Mouse (Mus musculus) midbrain, embryonic 13.5 days (tissue): ENCODE data around the gene Rab7. TPM values are rescaled to one million over a fixed set of nuclear protein-coding genes. Genes with fewer than 3 reads are reported as not detected.
"Not testable (repeated sequence)": the region's sequence is repeated elsewhere in the genome, so short reads cannot be mapped to it uniquely, and the experiment has no call there.

Experiments used
- ATAC-seq: fragments of 200-750 bp; cut with Nextera tagmentation; 2 replicates; pipeline ENCODE4 v1.8.0; 2017; ENCODE audit warnings: mild to moderate bottlenecking, moderate TSS enrichment, moderate library complexity
- H3K27ac ChIP-seq: fragments of 300-500 bp; sonication (generic); 2 replicates; pipeline ENCODE4 v1.5.1; 2015; ENCODE audit warnings: inconsistent platforms, mild to moderate bottlenecking, moderate library complexity
- H3K27me3 ChIP-seq: fragments of 300-500 bp; sonication (generic); 2 replicates; pipeline ENCODE4 v1.6.1; 2015; ENCODE audit warnings: mild to moderate bottlenecking, inconsistent platforms
- H3K36me3 ChIP-seq: fragments of 300-500 bp; sonication (generic); 2 replicates; pipeline ENCODE4 v1.6.1; 2015; ENCODE audit warnings: mild to moderate bottlenecking, inconsistent platforms
- H3K4me1 ChIP-seq: fragments of 300-500 bp; sonication (generic); replicated peaks from 2 replicates; pipeline ENCODE4 v1.6.1; 2015; ENCODE audit warnings: inconsistent platforms
- H3K4me2 ChIP-seq: fragments of 300-500 bp; sonication (generic); replicated peaks from 2 replicates; pipeline ENCODE4 v1.6.1; 2015; ENCODE audit warnings: moderate library complexity, mild to moderate bottlenecking, inconsistent platforms
- H3K4me3 ChIP-seq: fragments of 300-500 bp; sonication (generic); replicated peaks from 2 replicates; pipeline ENCODE4 v1.5.1; 2015; ENCODE audit warnings: mild to moderate bottlenecking, inconsistent platforms
- H3K9ac ChIP-seq: fragments of 300-500 bp; sonication (generic); replicated peaks from 2 replicates; pipeline ENCODE4 v1.6.1; 2015; ENCODE audit warnings: mild to moderate bottlenecking, inconsistent platforms
- H3K9me3 ChIP-seq: fragments of 300-500 bp; sonication (generic); 2 replicates; pipeline ENCODE4 v1.6.1; 2016; ENCODE audit warnings: mild to moderate bottlenecking, inconsistent platforms
- WGBS: fragments of 180-500 bp; shearing (Covaris S2); methylation state at CpG from one replicate; pipeline ENCODE4 v1.1.7; 2015; 5-methylcytosine and 5-hydroxymethylcytosine counted together
- polyA plus RNA-seq: library from polyadenylated mRNA; unstranded; fragments of >200 nt; fragmentation: Nextera tagmentation; extraction: Ambion mirVana; gene quantifications from 2 replicates; pipeline ENCODE4 v1.2.1, GENCODE M21; 2015

The Rab7 gene
- polyA plus RNA-seq, 1 experiment from 2014 or later, result 271 TPM

DNA sequence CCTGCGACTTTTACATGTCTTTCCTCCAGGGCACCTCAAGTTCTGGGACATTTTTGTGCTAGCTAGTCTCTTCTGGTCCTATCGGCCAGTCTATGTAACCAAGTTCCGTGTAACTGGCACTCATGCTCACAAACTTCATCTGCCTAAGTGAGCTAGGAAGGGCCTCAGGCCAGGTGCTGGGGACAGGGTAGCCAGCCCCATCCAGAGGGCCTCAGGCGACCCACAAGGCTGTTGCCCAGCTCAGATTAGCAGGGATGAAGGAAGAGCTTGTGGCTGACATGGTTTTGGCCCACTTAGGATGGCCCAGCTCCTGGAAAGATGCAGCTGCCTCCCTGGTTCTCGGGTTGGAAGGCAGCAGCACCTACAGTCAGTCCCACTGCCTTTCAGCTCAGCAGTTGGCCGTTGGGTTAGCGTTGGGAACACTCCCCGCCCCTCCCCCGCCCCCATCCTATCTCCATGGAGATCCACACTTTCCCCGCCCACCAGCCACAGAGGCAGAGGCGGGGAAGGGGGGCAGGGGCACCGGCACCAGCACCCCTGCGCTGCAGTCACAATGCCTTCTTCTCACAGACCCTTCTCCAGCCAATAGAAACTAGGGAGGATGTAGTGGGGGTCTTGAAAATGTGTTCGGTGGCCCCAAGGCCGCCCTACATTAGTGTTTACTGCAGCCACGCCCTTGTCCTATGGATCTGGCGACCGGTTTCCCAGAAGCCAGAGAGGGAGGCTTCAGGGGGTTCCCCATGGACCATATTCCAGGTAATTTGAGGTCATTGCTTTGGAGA lies 51.1 kb downstream of the Rab7 start:
- ATAC-seq, result peak; percentile 85
- WGBS, result 5% methylated on average over 18 of the region's 18 CpGs
- peaks cover 11% of the 10 kb centered on the region for H3K36me3 ChIP-seq
- peak overlapping the region; percentile 31 for H3K4me3 ChIP-seq
- H3K27ac ChIP-seq, result peak overlapping the region; percentile 91
- H3K9me3 ChIP-seq, result no peaks in the 10 kb centered on the region
- peak overlapping the region; percentile 57 for H3K4me2 ChIP-seq
- H3K4me1 ChIP-seq, result peaks cover 37% of the 10 kb centered on the region
- no peaks in the 10 kb centered on the region for H3K27me3 ChIP-seq
- H3K9ac ChIP-seq, result peak overlapping the region; percentile 62

DNA sequence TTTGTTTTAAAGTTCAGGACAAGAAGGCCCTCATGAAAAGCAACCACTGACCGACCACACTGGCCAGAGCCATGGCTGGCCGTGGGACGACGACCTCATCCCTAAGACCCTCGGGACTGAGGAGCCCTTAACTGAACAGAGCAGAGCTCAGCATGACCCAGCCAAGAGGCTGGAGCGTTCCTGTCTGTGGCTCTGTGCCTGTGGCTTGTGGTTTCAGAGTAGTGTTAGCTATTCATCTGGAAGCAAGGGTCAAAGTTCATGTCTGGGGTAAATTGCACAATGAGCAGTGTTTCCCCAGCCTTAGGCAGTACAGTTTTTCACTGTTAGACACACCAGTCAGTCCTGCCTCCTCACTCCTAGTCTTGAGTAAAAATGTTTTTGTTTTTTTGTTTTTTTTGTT lies 52.3 kb downstream of the Rab7 start:
- 15% methylated on average over 6 of the region's 6 CpGs for WGBS
- Histone ChIP-seq H3K27ac (no peak overlapping the region), H3K4me3 (no peak overlapping the region), H3K4me1 (peaks cover 37% of the 10 kb centered on the region), H3K36me3 (peaks cover 15% of the 10 kb centered on the region), H3K9me3 (no peaks in the 10 kb centered on the region), H3K27me3 (no peaks in the 10 kb centered on the region), H3K4me2 (no peak overlapping the region), H3K9ac (no peak overlapping the region)
- ATAC-seq, result no peak

DNA sequence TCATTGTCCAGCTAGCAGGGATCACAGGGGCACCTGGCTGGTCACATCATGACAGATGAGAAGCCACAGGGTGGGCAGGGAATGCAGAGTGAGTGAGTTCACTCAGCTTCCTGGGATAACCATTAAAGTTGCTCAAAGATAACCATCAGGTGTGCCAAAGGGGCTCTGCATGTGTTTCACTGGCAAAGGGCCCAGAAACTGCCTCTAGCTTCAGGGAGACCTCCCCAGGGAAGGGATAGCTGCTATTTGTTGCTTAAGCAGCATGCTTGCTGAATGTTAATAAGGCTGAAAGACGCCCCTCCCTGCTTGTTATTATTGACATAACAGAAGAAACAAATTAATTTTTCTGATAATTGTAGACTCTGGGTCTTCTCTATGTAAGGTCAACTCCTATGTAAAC lies 53.2 kb downstream of the Rab7 start:
- H3K4me3 ChIP-seq, result no peak overlapping the region
- H3K4me2 ChIP-seq, result no peak overlapping the region
- peaks cover 19% of the 10 kb centered on the region for H3K36me3 ChIP-seq
- no peak overlapping the region for H3K27ac ChIP-seq
- no peaks in the 10 kb centered on the region for H3K9me3 ChIP-seq
- H3K9ac ChIP-seq, result no peak overlapping the region
- H3K27me3 ChIP-seq, result no peaks in the 10 kb centered on the region
- WGBS, result 48% methylated on average over 1 of the region's 1 CpGs
- H3K4me1 ChIP-seq, result peaks cover 37% of the 10 kb centered on the region
- ATAC-seq, result no peak

DNA sequence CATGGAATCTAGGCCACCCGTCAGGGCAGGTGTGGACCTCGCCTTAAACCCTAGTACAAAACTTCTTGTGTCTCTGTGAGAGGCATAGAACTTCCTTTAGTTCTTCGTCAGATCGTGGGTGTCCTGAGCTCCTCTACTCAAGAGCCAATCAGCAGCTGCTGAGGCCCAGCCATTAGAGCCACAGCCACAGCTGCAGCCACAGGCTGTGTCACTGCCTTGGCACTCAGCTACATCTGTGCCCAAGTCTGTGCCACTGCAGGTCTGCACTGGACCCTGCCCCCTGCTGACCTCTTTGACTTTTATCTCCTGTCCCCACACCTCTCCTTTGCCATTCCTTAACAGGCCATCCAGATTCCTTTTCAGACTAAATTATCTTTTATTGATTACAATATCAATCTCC lies 53.9 kb downstream of the Rab7 start:
- H3K27ac ChIP-seq, result no peak overlapping the region
- ATAC-seq, result no peak
- no peak overlapping the region for H3K4me2 ChIP-seq
- peaks cover 26% of the 10 kb centered on the region for H3K36me3 ChIP-seq
- no peak overlapping the region for H3K4me3 ChIP-seq
- no peak overlapping the region for H3K9ac ChIP-seq
- H3K4me1 ChIP-seq, result peaks cover 37% of the 10 kb centered on the region
- WGBS, result 64% methylated on average over 4 of the region's 4 CpGs
- no peaks in the 10 kb centered on the region for H3K9me3 ChIP-seq
- no peaks in the 10 kb centered on the region for H3K27me3 ChIP-seq

DNA sequence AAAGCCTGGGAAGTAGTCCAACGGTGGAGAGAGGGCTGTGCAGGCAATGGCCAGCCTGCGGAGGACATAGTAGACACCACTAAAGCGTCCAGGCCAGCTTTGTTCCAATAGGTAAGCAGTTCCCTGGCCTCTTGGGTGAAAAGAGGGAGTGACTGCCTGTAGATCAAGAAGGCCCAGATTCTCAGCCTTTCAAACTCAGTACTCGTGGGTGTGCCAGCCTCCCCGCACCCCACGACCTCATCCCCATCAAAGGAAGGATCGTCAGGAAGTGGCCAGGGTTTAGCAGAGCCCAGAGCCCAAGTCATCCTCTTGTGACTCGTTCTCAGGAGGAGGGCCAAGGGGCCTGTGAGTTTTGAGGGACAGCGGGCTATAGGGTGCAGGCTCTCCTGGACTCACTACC lies 62.6 kb downstream of the Rab7 start:
- WGBS, result 78% methylated on average over 9 of the region's 9 CpGs
- H3K36me3 ChIP-seq, result peaks cover 37% of the 10 kb centered on the region
- ATAC-seq, result no peak
- no peaks in the 10 kb centered on the region for H3K9me3 ChIP-seq
- peak overlapping the region; percentile 97 for H3K4me3 ChIP-seq
- peak overlapping the region; percentile 98 for H3K9ac ChIP-seq
- peak overlapping the region; percentile 95 for H3K27ac ChIP-seq
- H3K4me1 ChIP-seq, result peaks cover 22% of the 10 kb centered on the region
- H3K4me2 ChIP-seq, result peak overlapping the region; percentile 76
- H3K27me3 ChIP-seq, result no peaks in the 10 kb centered on the region

DNA sequence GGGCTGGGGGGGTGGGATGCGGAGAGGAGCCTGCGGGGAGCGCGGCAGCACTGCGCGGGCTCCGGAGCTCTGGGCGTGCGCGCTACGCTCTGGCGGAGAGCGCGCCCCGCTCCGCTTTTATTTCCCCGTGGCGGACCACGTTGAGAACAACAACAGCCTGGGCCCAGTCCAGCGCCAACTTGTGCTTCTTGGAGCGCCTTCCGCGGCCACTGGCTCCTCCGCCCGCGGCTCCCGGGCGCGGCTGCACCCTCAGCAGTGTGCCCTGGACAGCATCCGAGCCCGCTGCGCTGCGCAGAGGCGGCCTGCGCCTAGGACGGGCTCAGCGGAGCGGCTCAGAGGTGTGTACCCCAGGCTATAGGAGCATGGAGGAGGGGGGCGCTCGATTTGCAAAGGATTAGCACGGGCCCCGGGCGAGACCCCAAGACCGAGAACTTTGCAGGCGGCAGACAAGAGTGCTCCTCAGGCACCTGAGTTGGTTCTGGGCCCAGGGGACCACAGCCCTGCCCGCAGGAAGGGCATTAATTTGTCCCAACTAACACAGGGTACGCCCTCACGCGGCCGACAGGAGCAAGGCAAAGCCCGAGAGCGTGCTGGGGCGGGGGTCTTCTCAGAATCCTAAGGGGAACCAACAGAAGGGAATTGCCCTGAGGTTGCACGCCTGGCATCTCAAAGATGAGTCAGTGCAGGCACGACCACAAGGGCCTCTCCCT lies 63.4 kb downstream of the Rab7 start, which contains the start of gene H1fx:
TSS of gene H1fx (minus strand) at position 91 of the 710 bp plus-strand sequence.
- Histone ChIP-seq H3K4me2 (peak within 1 kb of the TSS; percentile 76), H3K27me3 (no peaks in the 10 kb centered on the region), H3K36me3 (peaks cover 30% of the 10 kb centered on the region), H3K9ac (peak within 1 kb of the TSS; percentile 98), H3K4me3 (peak within 1 kb of the TSS; percentile 97), H3K9me3 (no peaks in the 10 kb centered on the region), H3K4me1 (peaks cover 22% of the 10 kb centered on the region), H3K27ac (peak within 1 kb of the TSS; percentile 95)
- ATAC-seq, result peak; percentile 86
- WGBS, result under 1% methylated on average over 47 of the region's 55 CpGs

DNA sequence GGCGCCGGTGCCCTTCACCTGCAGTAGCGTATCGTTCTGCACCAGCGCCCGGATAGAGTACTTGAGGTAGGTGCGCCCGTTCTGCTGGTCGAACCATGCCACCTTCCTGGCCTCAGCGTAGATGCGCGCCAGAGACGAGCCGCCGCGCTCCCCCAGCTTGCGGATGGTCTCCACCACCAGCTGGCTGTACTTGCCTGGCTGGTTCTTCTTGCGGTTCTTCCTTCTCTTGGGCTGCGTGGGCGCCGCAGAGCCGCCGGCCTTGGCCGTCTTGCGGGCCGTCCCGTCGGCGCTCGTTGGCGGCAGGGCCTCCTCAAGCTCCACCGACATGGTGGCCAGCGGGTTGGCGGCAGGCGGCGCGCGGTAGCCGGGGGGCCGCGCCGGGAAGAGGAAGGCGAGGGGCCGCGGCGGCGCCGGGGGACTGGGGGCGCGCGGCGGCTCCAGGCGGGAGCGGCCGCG lies 64.0 kb downstream of the Rab7 start:
- H3K27ac ChIP-seq, result peak overlapping the region; percentile 95
- peak overlapping the region; percentile 98 for H3K9ac ChIP-seq
- no peaks in the 10 kb centered on the region for H3K9me3 ChIP-seq
- no peaks in the 10 kb centered on the region for H3K27me3 ChIP-seq
- H3K4me2 ChIP-seq, result peak overlapping the region; percentile 76
- H3K4me1 ChIP-seq, result peaks cover 22% of the 10 kb centered on the region
- peaks cover 24% of the 10 kb centered on the region for H3K36me3 ChIP-seq
- WGBS, result 0% methylated on average over 25 of the region's 56 CpGs
- ATAC-seq, result peak; percentile 46
- peak overlapping the region; percentile 97 for H3K4me3 ChIP-seq

DNA sequence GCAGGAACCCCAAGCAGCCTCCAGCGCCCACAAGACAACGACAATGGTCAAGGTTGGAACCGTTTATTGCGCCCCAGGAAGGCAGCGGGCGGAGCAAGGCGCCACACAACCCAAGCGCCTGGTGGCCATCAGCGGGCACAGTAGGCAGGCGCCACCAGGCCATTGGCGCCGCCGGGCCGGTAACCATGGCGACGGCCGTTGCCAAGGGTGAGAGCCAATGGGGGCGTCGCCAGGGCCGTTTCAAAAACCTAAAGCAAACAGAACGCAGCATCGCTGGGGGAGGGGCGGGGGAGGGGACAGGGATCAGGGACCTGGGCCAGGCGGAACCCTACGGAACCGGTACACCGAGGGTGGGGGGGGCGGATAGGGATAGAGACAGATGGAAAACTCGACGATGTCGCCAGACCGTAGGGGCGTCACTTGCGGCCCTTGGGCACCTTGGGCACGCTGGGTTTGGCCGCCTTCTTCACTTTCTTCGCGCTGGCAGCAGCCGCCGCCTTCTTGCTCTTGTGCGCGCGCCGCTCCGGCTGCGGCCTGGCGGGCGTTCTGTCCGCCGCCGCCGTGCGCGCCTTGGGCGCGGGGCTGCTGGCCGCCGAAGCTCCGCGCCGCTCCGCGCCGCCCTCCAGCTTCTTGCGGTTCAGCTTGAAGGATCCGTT lies 64.6 kb downstream of the Rab7 start:
- H3K36me3 ChIP-seq, result peaks cover 22% of the 10 kb centered on the region
- H3K27me3 ChIP-seq, result no peaks in the 10 kb centered on the region
- H3K4me2 ChIP-seq, result peak overlapping the region; percentile 76
- ATAC-seq, result peak; percentile 92
- peaks cover 22% of the 10 kb centered on the region for H3K4me1 ChIP-seq
- WGBS, result 0% methylated on average over 47 of the region's 66 CpGs
- no peaks in the 10 kb centered on the region for H3K9me3 ChIP-seq
- peak overlapping the region; percentile 95 for H3K27ac ChIP-seq
- H3K4me3 ChIP-seq, result peak overlapping the region; percentile 97
- H3K9ac ChIP-seq, result peak overlapping the region; percentile 98

DNA sequence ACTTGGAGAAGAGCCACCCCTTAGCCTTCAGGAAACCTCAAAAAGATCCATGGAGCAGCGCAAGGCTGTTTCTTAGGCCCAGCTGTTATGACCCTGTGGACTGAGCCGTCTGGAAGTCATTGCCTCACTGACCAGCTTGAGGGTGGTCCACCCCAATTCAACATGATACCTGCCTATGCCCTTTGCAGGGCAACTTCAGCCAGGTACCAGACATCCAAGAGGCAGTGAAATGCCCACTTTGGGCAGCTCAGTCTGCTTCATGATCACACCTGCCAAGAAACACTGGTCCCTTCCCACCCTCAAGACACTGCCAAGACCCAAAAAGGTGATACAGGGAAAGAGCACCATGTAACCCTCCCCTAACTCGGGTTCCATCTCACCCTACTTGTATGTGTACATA lies 65.3 kb downstream of the Rab7 start:
- ATAC-seq, result peak; percentile 3; the same call in 1 of the 2 replicates
- Histone ChIP-seq H3K9ac (peak overlapping the region; percentile 98), H3K4me2 (peak overlapping the region; percentile 76), H3K4me1 (peaks cover 22% of the 10 kb centered on the region), H3K4me3 (peak overlapping the region; percentile 97), H3K9me3 (no peaks in the 10 kb centered on the region), H3K27ac (peak overlapping the region; percentile 95), H3K36me3 (peaks cover 15% of the 10 kb centered on the region), H3K27me3 (no peaks in the 10 kb centered on the region)
- WGBS, result 62% methylated on average over 3 of the region's 3 CpGs

DNA sequence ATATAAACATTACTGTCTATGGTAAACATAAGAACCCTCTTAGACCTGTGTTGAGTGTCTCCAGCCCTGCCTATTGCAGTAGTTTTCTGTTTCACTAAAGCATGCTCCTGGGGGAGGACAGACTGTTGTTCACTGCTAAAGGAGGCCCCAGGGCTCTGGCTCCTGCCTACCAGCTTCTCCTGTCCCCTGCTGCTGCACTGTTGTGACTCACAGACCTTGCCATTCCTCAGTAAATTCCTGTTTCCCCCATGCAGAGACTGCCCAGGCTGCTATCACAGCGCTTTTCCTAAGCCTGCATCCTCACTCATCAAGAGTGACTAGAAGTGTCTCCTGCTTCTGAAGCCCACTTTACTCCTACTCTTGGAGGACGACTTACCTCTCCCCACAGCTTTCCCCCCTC lies 75.0 kb downstream of the Rab7 start:
- no peak for ATAC-seq
- Histone ChIP-seq H3K9ac (no peak overlapping the region), H3K4me3 (no peak overlapping the region), H3K9me3 (no peaks in the 10 kb centered on the region), H3K27me3 (no peaks in the 10 kb centered on the region), H3K4me1 (no peaks in the 10 kb centered on the region), H3K36me3 (no peaks in the 10 kb centered on the region), H3K27ac (no peak overlapping the region), H3K4me2 (no peak overlapping the region)
- 17% methylated on average over 2 of the region's 2 CpGs for WGBS

DNA sequence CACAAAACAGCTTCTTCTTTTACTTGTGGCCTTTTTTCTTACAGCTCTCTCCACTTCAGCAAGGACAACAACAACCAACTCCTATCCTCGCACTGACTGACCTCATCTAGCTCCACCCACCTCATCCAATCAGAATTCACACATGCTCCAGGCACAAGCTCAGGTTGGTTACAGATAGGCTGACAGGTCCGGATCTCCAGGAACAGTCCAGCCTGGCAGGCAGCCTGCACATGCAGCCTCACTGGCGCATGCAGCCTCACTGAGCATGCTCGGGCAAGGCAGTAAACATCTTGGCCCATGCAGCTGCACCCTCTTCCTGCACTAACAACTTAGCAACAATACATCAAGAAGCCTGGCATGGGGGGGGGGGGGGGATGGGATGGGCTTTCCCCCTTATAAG lies 82.6 kb downstream of the Rab7 start:
- H3K9me3 ChIP-seq, result peaks cover 16% of the 10 kb centered on the region
- not testable (repeated sequence) for H3K27me3 ChIP-seq, H3K36me3 ChIP-seq, H3K27ac ChIP-seq, H3K4me1 ChIP-seq, H3K4me3 ChIP-seq, H3K4me2 ChIP-seq, ATAC-seq, H3K9ac ChIP-seq
- 66% methylated on average over 4 of the region's 4 CpGs for WGBS
